Mouse (Mus musculus) liver, adult 2 months (tissue): ENCODE results near the gene Gm20696.

ENCODE experiments used
- CTCF ChIP-seq: fragments of 200-500 bp; IDR thresholded peaks from 2 replicates; pipeline ENCODE4 v1.5.1; 2011; ENCODE audit warnings: low read depth, low read length, control low read depth
- POLR2A ChIP-seq: fragments of 200-500 bp; IDR thresholded peaks from 2 replicates; pipeline ENCODE4 v1.6.1; 2011; ENCODE audit warnings: low read length, control low read depth; ENCODE audit not compliant: insufficient read depth; ENCODE audit errors: extremely low read depth

GRCm38 (mm10) chr6:99383846-99384472 is 282.6 kb downstream of the Gm20696 start:
- TF ChIP-seq POLR2A: no peak
- no peak for TF ChIP-seq CTCF
